Mouse (Mus musculus) hindbrain, postnatal 0 days (tissue): ENCODE measurements around the gene Aurkb. TPM values are rescaled to one million over a fixed set of nuclear protein-coding genes. Genes with fewer than 3 reads are reported as not detected.
A peak's percentile ranks its signal among the peaks of the same experiment; 100 is the strongest.

ENCODE experiments used
- ATAC-seq: fragments of 200-750 bp; cut with Nextera tagmentation; 2 replicates; pipeline ENCODE4 v1.8.0; 2017; ENCODE audit warnings: mild to moderate bottlenecking, moderate TSS enrichment, moderate library complexity
- DNase-seq: peaks from one replicate; pipeline ENCODE4 v3.0.0-alpha.2; 2015; ENCODE audit warnings: low spot score
- H3K27ac ChIP-seq: fragments of 300-500 bp; sonication (generic); 2 replicates; pipeline ENCODE4 v1.5.1; 2014; ENCODE audit warnings: mild to moderate bottlenecking
- H3K27me3 ChIP-seq: fragments of 300-500 bp; sonication (generic); 2 replicates; pipeline ENCODE4 v1.6.1; 2014; ENCODE audit warnings: low read length, mixed read lengths; ENCODE audit not compliant: insufficient read depth
- H3K36me3 ChIP-seq: fragments of 300-500 bp; sonication (generic); 2 replicates; pipeline ENCODE4 v1.6.1; 2014; ENCODE audit warnings: low read length, mixed read lengths; ENCODE audit not compliant: insufficient read depth
- H3K4me1 ChIP-seq: fragments of 300-500 bp; sonication (generic); 2 replicates; pipeline ENCODE4 v1.6.1; 2014; ENCODE audit warnings: antibody characterized with exemption, low read length, mixed read lengths; ENCODE audit not compliant: insufficient read depth
- H3K4me2 ChIP-seq: fragments of 300-500 bp; sonication (generic); 2 replicates; pipeline ENCODE4 v1.6.1; 2014; ENCODE audit warnings: low read depth, mild to moderate bottlenecking, low read length, moderate library complexity, mixed read lengths
- H3K4me3 ChIP-seq: fragments of 300-500 bp; sonication (generic); 2 replicates; pipeline ENCODE4 v1.5.1; 2014; ENCODE audit warnings: low read length
- H3K9ac ChIP-seq: fragments of 300-500 bp; sonication (generic); replicated peaks from 2 replicates; pipeline ENCODE4 v1.6.1; 2014; ENCODE audit warnings: mild to moderate bottlenecking, low read length, moderate library complexity, mixed read lengths
- H3K9me3 ChIP-seq: fragments of 300-500 bp; sonication (generic); 2 replicates; pipeline ENCODE4 v1.6.1; 2016; ENCODE audit warnings: low read length, mixed read lengths
- CTCF ChIP-seq: IDR thresholded peaks from 2 replicates; pipeline ENCODE4 v1.5.1; 2016; ENCODE audit warnings: antibody characterized with exemption, control low read depth, low read depth
- WGBS: fragments of 180-500 bp; shearing (Covaris S2); extraction: QIAGEN DNeasy Blood & Tissue Kit; methylation state at CpG from one replicate; pipeline ENCODE4 v1.1.7; 2014; 5-methylcytosine and 5-hydroxymethylcytosine counted together
- polyA plus RNA-seq: library from polyadenylated mRNA; unstranded; fragments of >200 nt; fragmentation: Nextera tagmentation; extraction: Ambion mirVana; gene quantifications from 2 replicates; pipeline ENCODE4 v1.2.1, GENCODE M21; 2015
- total RNA-seq: library from RNA; depleted of rRNA; stranded (reverse); fragments of >200 nt; gene quantifications from 2 replicates; pipeline ENCODE4 v1.2.3, GENCODE M21; 2014

Aurkb gene
- total and polyA plus RNA-seq, 2 experiments from 2014 or later: 21.6 to 24.8 TPM

- peak; percentile 96 for ATAC-seq
- WGBS: 2% methylated on average over 38 of the region's 38 CpGs
- Histone ChIP-seq H3K27ac (peak within 1 kb of the TSS; percentile 88), H3K4me3 (peak within 1 kb of the TSS; percentile 65), H3K4me1 (peaks cover 8% of the 10 kb centered on the region; the same call in 1 of the 2 replicates), H3K36me3 (peaks cover under 1% of the 10 kb centered on the region; the same call in 1 of the 2 replicates), H3K9me3 (no peaks in the 10 kb centered on the region), H3K9ac (peak within 1 kb of the TSS; percentile 88), H3K4me2 (peak within 1 kb of the TSS; percentile 82), H3K27me3 (no peaks in the 10 kb centered on the region)
- TF ChIP-seq CTCF: peak; percentile 88
- DNase-seq: peak; percentile 97
These were observed 29.6 kb upstream of the Aurkb start, which contains the start of gene Ctc1 for GRCm38 (mm10) chr11:69015644-69016441. Gene Ctc1, plus strand, starts transcription at chr11:69015911.

DNA sequence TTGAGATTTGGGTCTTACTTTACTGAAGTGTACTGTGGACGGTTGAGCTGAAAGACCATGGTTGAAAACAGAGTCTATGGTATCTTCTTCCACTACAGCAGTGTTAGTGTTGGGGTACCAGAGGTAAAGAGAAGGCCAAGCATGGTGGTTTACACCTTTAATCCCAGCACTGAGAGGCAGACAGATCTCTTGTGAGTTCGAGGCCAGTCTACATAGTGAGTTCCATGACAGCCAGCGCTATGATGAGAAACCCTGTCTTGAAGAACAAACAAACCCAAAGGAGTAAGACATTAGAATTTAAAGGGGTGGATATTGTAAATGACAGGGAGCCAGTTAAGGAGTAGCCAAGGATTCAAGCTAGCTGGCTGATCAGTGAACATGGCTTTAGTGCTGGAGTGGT lies 28.7 kb upstream of the Aurkb start:
- no peaks in the 10 kb centered on the region for H3K27me3 ChIP-seq
- no peaks in the 10 kb centered on the region for H3K9me3 ChIP-seq
- peak overlapping the region; percentile 88 for H3K9ac ChIP-seq
- H3K4me2 ChIP-seq: peak overlapping the region; percentile 82
- ATAC-seq (no peak), DNase-seq (peak; percentile 11)
- peak overlapping the region; percentile 88 for H3K27ac ChIP-seq
- WGBS: 75% methylated on average over 3 of the region's 3 CpGs
- peak overlapping the region; percentile 65 for H3K4me3 ChIP-seq
- H3K4me1 ChIP-seq: peaks cover 8% of the 10 kb centered on the region; the same call in 1 of the 2 replicates
- H3K36me3 ChIP-seq: peaks cover 7% of the 10 kb centered on the region
- no peak for TF ChIP-seq CTCF

GRCm38 (mm10) chr11:69020691-69021090 lies 24.8 kb upstream of the Aurkb start:
- no peak overlapping the region for H3K4me3 ChIP-seq

DNA sequence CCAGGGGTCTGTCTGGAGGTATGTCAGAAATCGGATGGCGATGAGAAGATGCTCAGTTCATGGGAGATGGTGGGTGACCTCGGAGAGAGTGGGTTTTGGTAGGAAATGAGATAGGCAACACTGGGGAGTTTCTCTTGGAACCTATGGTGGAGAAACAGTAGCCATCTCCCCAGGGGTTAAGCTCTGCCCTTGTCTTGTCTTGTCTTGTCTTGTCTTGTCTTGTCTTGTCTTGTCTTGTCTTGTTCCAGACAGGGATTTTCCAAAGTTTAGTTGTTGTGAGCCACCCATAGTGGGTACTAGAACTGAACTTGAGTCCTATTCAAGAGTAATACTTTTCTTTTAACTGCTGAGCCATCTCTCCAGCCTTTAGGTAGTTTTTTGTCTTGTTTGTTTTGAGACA lies 18.9 kb upstream of the Aurkb start:
- H3K9ac ChIP-seq: no peak overlapping the region
- H3K36me3 ChIP-seq: peaks cover 80% of the 10 kb centered on the region
- H3K4me2 ChIP-seq: no peak overlapping the region
- 94% methylated on average over 3 of the region's 3 CpGs for WGBS
- TF ChIP-seq CTCF: no peak
- ATAC-seq: no peak
- no peak overlapping the region for H3K27ac ChIP-seq
- H3K4me3 ChIP-seq: no peak overlapping the region
- H3K4me1 ChIP-seq: no peaks in the 10 kb centered on the region
- no peaks in the 10 kb centered on the region for H3K27me3 ChIP-seq
- DNase-seq: no peak
- H3K9me3 ChIP-seq: no peaks in the 10 kb centered on the region

More at GRCm38 (mm10) chr11:69020691-69021090, 24.8 kb upstream of the Aurkb start:
- no peak for TF ChIP-seq CTCF
- Histone ChIP-seq H3K4me1 (peaks cover 8% of the 10 kb centered on the region; the same call in 1 of the 2 replicates), H3K4me2 (no peak overlapping the region), H3K36me3 (peaks cover 41% of the 10 kb centered on the region), H3K27me3 (no peaks in the 10 kb centered on the region), H3K9ac (no peak overlapping the region), H3K27ac (no peak overlapping the region), H3K9me3 (no peaks in the 10 kb centered on the region)
- ATAC-seq (no peak), DNase-seq (no peak)

DNA sequence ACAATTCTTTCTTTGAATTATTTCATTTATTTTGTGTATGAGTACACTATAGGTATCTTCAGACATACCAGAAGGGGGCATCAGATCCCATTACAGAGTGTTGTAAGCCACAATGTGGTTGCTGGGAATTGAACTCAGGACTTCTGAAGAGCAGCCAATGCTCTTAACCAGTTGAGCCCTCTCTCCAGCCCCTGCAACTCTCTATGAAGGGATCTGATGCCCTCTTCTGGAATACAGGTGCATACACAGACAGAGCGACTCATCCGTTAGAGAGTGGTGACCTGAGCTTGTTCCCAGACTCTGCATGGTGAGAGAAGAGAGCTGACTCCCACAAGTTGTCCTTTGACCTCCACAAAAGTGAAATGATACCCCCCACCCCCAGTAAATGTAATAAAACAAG lies 16.6 kb upstream of the Aurkb start:
- Histone ChIP-seq H3K4me3 (no peak overlapping the region), H3K9ac (no peak overlapping the region), H3K27me3 (no peaks in the 10 kb centered on the region), H3K9me3 (no peaks in the 10 kb centered on the region), H3K4me1 (no peaks in the 10 kb centered on the region), H3K4me2 (no peak overlapping the region), H3K36me3 (peaks cover 77% of the 10 kb centered on the region), H3K27ac (no peak overlapping the region)
- ATAC-seq: no peak
- WGBS: 57% methylated on average over 2 of the region's 2 CpGs
- DNase-seq: peak; percentile 37
- TF ChIP-seq CTCF: peak; percentile 49

DNA sequence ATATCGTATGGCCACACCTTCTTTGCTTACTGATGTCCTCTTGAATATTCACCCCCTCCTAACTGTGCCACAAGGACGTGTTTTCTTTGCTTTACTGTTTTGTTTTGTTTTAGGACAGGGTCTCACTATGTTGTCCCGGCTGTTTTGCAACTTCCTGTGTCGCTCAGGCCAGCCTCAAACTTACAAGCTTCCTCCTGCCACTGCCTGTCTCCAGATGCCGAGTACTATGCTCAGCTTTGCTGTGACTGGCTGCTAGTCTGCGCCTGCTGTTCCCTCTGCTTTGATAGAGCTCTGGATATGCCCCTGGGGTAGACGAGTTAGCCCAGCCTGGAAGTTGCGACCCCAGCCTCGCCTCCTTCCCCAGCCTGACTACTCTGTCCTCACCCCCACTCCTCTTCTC lies 11.9 kb upstream of the Aurkb start:
- no peaks in the 10 kb centered on the region for H3K9me3 ChIP-seq
- no peak overlapping the region for H3K9ac ChIP-seq
- H3K27me3 ChIP-seq: no peaks in the 10 kb centered on the region
- H3K4me3 ChIP-seq: no peak overlapping the region
- H3K27ac ChIP-seq: no peak overlapping the region
- H3K4me1 ChIP-seq: 0 out of 2 replicates have a peak, but pooled peaks cover 7% of the 10 kb centered on the region
- no peak overlapping the region for H3K4me2 ChIP-seq
- no peak for TF ChIP-seq CTCF
- H3K36me3 ChIP-seq: peaks cover 49% of the 10 kb centered on the region; the same call in 1 of the 2 replicates
- ATAC-seq (no peak), DNase-seq (no peak)
- 87% methylated on average over 9 of the region's 9 CpGs for WGBS

DNA sequence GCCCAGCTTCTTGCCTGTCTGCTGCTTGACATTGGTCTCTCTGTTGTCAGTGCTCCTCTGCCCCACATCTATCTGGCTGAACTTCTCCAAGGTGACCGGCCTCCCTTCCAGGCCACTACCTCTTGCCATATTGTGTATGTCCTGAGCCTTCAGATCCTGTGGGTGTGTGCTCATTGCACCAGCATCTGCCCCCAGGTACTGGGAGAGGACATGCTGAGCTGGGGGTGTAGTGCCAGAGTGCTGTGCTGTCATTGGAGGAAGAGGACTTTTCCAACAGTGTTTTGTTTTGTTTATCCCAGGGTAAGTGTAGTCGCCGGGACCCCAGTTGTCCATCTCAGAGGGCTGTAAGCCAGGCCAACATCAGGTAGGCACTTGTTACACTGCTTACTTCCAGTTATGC lies 10.9 kb upstream of the Aurkb start:
- H3K36me3 ChIP-seq: peaks cover 42% of the 10 kb centered on the region; the same call in 1 of the 2 replicates
- H3K27me3 ChIP-seq: no peaks in the 10 kb centered on the region
- no peaks in the 10 kb centered on the region for H3K9me3 ChIP-seq
- H3K4me2 ChIP-seq: no peak overlapping the region
- no peak for DNase-seq
- no peak overlapping the region for H3K4me3 ChIP-seq
- no peak overlapping the region for H3K9ac ChIP-seq
- H3K27ac ChIP-seq: no peak overlapping the region
- ATAC-seq: no peak
- WGBS: 95% methylated on average over 3 of the region's 3 CpGs
- no peak for TF ChIP-seq CTCF
- peaks cover 17% of the 10 kb centered on the region; the same call in 1 of the 2 replicates for H3K4me1 ChIP-seq
